ENCODE assay signal across 29 mouse cellular contexts in the genomic region with DNA sequence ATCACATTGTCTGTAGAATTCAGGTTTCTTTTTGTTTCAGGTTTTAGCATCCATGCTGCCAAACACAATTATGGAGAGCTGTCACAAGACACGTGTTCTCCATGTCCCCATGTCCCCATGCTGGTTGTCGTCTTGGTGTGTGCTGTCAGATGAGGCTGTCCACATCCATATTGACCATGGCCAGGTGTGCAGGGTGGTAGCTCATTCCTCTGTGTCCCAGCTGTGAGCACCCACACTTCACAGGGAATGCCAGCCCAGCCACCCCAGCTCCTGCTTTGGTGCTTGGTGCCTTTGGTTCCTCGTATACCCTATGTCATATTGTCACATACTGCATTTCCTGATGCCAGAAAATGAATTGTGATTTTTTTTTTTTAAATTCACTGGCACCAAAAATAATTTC. TPM values are rescaled to one million over a fixed set of nuclear protein-coding genes. Genes with fewer than 3 reads are reported as not detected.
"Had no signal": no experiment of that assay in that cellular context is flagged by ENCODE, and none has a peak within 500 bp of the region (broad histone marks: within the 10 kb centered on the region; RNA-seq: fewer than 3 reads in every experiment).

No protein-coding gene starts in this region.

- H3K9ac ChIP-seq: heart, embryonic 13.5 days; heart, embryonic 15.5 days; hindbrain, embryonic 13.5 days; hindbrain, embryonic 15.5 days; kidney, embryonic 15.5 days; limb, embryonic 13.5 days; limb, embryonic 15.5 days; liver, embryonic 13.5 days; liver, embryonic 15.5 days had no signal

- H3K4me2 ChIP-seq: heart, embryonic 11.5 days; heart, embryonic 13.5 days; heart, embryonic 15.5 days; hindbrain, embryonic 13.5 days; hindbrain, embryonic 15.5 days; kidney, embryonic 15.5 days; limb, embryonic 13.5 days; limb, embryonic 15.5 days; liver, embryonic 13.5 days; liver, embryonic 15.5 days had no signal

- ATAC-seq: hindbrain, postnatal 0 days; intestine, embryonic 16.5 days had no signal

- DNase-seq: gastrocnemius, postnatal 14 days; gastrocnemius, postnatal 36 days; heart, adult 18-20 months; heart, postnatal 14 days; heart, postnatal 36 days; kidney, adult 11 months; kidney, adult 2 months; kidney, adult 9 months; kidney, postnatal 14 days; kidney, postnatal 36 days; layer of hippocampus, adult 9-11 months; layer of hippocampus, postnatal 36 days; left cerebral cortex, postnatal 4 days; liver, embryonic 13.5 days had no signal

- H3K9me3 ChIP-seq: heart, embryonic 13.5 days; heart, embryonic 15.5 days; hindbrain, embryonic 13.5 days; hindbrain, embryonic 15.5 days; kidney, embryonic 15.5 days; limb, embryonic 13.5 days; limb, embryonic 15.5 days; liver, embryonic 13.5 days; liver, embryonic 15.5 days had no signal

- H3K27me3 ChIP-seq: heart, embryonic 13.5 days; heart, embryonic 15.5 days; hindbrain, embryonic 13.5 days; hindbrain, embryonic 15.5 days; kidney, embryonic 15.5 days; limb, embryonic 13.5 days; limb, embryonic 15.5 days had no signal

- H3K4me3 ChIP-seq: heart, embryonic 13.5 days; heart, embryonic 15.5 days; hindbrain, embryonic 13.5 days; hindbrain, embryonic 15.5 days; kidney, embryonic 15.5 days; limb, embryonic 13.5 days; limb, embryonic 15.5 days; liver, embryonic 13.5 days; liver, embryonic 15.5 days had no signal

- H3K27ac ChIP-seq: heart, embryonic 13.5 days; heart, embryonic 15.5 days; hindbrain, embryonic 13.5 days; hindbrain, embryonic 15.5 days; hindbrain, postnatal 0 days; kidney, embryonic 15.5 days; kidney, postnatal 0 days; limb, embryonic 13.5 days; liver, embryonic 13.5 days; liver, embryonic 15.5 days had no signal

RNA-seq across cellular contexts. Expression of a gene that starts 22.8 kb away (rescaled TPM):
- total RNA-seq: hematopoietic stem cell, adult 5-6 weeks had no signal
- polyA plus RNA-seq: kidney, postnatal 0 days; liver, adult 2 months had no signal

RNA-seq across cellular contexts. Expression of a gene that starts 37.7 kb away (rescaled TPM):
- total RNA-seq: hematopoietic stem cell, adult 5-6 weeks; liver, adult 2 months had no signal
- polyA plus RNA-seq: hindbrain, embryonic 11.5 days; hindbrain, embryonic 13.5 days; liver, adult 2 months had no signal
